Mouse (Mus musculus): ENCODE results near the gene Slc25a21.

- TF ChIP-seq CTCF (IDR thresholded peaks at IDR 0.05; ENCODE audit: borderline replicate concordance, insufficient read depth, low read depth, low read length) (no peak), POLR2A (IDR thresholded peaks at IDR 0.05; ENCODE audit: borderline replicate concordance, insufficient read depth, low read length) (no peak)
Measured at GRCm38 (mm10) chr12:56769421-56769820, 427.9 kb downstream of the Slc25a21 start.
